Mouse (Mus musculus): ENCODE results near the gene Fgfr4. TPM values are rescaled to one million over a fixed set of nuclear protein-coding genes. Genes with fewer than 3 reads are reported as not detected.

Gene Fgfr4
- 16.4 and 19.8 TPM in 2 replicates for polyA plus RNA-seq (2015; fragmentation: Nextera tagmentation; extraction: Ambion mirVana)

GRCm38 (mm10) chr13:55152621-55153415 lies at the start of gene Fgfr4:
Gene Fgfr4, plus strand, starts transcription at chr13:55152640.
- Histone ChIP-seq H3K27ac (peak within 1 kb of the TSS; percentile 96), H3K9ac (peak within 1 kb of the TSS; percentile 55; the same call in 1 of the 2 replicates), H3K9me3 (replicated peaks) (no peaks in the 10 kb centered on the region), H3K4me2 (peak within 1 kb of the TSS; percentile 94), H3K4me1 (peaks cover 19% of the 10 kb centered on the region; the same call in 1 of the 2 replicates), H3K36me3 (peaks cover 10% of the 10 kb centered on the region; the same call in 1 of the 2 replicates), H3K4me3 (replicated peaks) (peak within 1 kb of the TSS; percentile 69), H3K27me3 (peaks cover 21% of the 10 kb centered on the region)
- 2% methylated on average over 68 of the region's 68 CpGs for WGBS
- peak; percentile 89 for ATAC-seq (replicated peaks; ENCODE audit: low FRiP score)

DNA sequence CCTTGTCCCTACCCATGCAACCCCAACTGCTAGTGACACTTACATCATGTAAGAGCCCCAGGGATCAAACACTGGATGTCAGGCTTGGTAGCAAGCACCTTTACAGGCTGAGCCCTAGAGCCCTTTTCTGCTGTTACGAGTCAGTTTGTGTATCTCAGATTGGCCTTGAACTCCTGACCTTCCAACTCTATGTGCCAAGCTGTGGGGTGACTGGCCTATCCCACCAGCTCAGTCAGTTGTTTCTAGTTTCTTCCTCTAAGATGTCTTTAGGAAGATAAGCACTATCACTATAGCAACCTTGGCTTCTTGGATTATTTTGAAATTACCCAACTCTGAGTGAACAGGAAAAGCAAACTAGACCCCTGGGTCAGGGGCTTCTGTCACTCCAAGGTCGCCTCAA lies 49.1 kb upstream of the Fgfr4 start:
- WGBS, result 76% methylated on average over 2 of the region's 2 CpGs
- Histone ChIP-seq H3K27ac (no peak overlapping the region), H3K4me2 (no peak overlapping the region), H3K4me3 (replicated peaks) (no peak overlapping the region), H3K36me3 (peaks cover 10% of the 10 kb centered on the region), H3K9me3 (replicated peaks) (no peaks in the 10 kb centered on the region), H3K27me3 (no peaks in the 10 kb centered on the region), H3K9ac (no peak overlapping the region), H3K4me1 (peaks cover 23% of the 10 kb centered on the region)
- no peak for ATAC-seq (replicated peaks; ENCODE audit: low FRiP score)

- H3K27ac ChIP-seq, result peak within 1 kb of the TSS; percentile 92
- peak within 1 kb of the TSS; percentile 79 for H3K9ac ChIP-seq
- H3K4me1 ChIP-seq, result peaks cover 15% of the 10 kb centered on the region
- peaks cover 19% of the 10 kb centered on the region for H3K36me3 ChIP-seq
- H3K4me2 ChIP-seq, result peak within 1 kb of the TSS; percentile 76
- H3K27me3 ChIP-seq, result no peaks in the 10 kb centered on the region
- ATAC-seq (replicated peaks; ENCODE audit: low FRiP score), result peak; percentile 95
- no peaks in the 10 kb centered on the region for H3K9me3 ChIP-seq (replicated peaks)
- peak within 1 kb of the TSS; percentile 91 for H3K4me3 ChIP-seq (replicated peaks)
- under 1% methylated on average over 66 of the region's 66 CpGs for WGBS
Observed at GRCm38 (mm10) chr13:55105045-55105952, 47.1 kb upstream of the Fgfr4 start, which contains the start of gene Zfp346. Gene Zfp346, plus strand, starts transcription at chr13:55105311.

DNA sequence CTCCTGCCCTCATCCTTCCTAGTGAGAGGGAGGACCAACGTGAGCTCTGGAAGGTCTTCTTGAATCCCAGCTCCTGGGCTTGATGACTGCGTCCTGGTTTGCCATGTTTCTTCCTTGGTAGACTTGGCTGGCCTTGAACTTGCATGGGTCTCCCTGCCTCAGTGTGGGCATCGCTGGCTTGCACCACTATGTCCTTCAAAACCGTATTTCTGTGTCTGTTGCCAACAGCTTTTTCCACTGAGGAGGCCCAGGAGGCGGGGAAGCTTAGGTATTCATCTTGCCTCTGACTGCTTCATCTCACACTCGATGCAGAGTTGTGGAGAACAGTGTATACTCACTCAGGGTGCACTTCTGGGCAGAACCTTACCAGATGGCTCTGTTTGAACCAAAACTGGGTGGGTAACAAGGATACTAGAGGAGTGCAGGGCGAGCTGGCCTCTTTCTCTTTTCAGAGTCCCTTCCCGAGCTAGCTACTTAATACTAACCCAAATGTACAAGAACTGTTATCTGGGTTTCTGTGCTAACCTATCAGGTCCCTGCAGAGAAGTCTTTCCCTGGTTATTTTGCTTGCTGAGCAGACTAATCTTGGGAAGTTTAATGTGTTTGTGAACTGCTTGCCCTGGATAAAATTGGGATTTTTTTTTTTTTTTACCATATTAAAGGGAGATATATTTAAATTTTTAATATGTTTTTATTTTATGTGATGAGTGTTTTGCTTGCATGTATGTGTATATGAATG lies 46.3 kb upstream of the Fgfr4 start:
- Histone ChIP-seq H3K9ac (peak overlapping the region; percentile 79), H3K4me2 (peak overlapping the region; percentile 76), H3K4me1 (peaks cover 13% of the 10 kb centered on the region), H3K9me3 (replicated peaks) (no peaks in the 10 kb centered on the region), H3K36me3 (peaks cover 19% of the 10 kb centered on the region), H3K4me3 (replicated peaks) (peak overlapping the region; percentile 91), H3K27ac (peak overlapping the region; percentile 92), H3K27me3 (no peaks in the 10 kb centered on the region)
- 18% methylated on average over 8 of the region's 8 CpGs for WGBS
- ATAC-seq (replicated peaks; ENCODE audit: low FRiP score), result no peak

GRCm38 (mm10) chr13:55107116-55107515 lies 45.3 kb upstream of the Fgfr4 start:
- peaks cover 13% of the 10 kb centered on the region for H3K4me1 ChIP-seq
- no peak overlapping the region for H3K9ac ChIP-seq
- ATAC-seq (replicated peaks; ENCODE audit: low FRiP score), result no peak
- no peak overlapping the region for H3K4me2 ChIP-seq
- no peak overlapping the region for H3K4me3 ChIP-seq (replicated peaks)
- no peaks in the 10 kb centered on the region for H3K9me3 ChIP-seq (replicated peaks)
- H3K36me3 ChIP-seq, result peaks cover 23% of the 10 kb centered on the region
- H3K27ac ChIP-seq, result no peak overlapping the region
- H3K27me3 ChIP-seq, result no peaks in the 10 kb centered on the region
- WGBS, result 91% methylated on average over 4 of the region's 4 CpGs

DNA sequence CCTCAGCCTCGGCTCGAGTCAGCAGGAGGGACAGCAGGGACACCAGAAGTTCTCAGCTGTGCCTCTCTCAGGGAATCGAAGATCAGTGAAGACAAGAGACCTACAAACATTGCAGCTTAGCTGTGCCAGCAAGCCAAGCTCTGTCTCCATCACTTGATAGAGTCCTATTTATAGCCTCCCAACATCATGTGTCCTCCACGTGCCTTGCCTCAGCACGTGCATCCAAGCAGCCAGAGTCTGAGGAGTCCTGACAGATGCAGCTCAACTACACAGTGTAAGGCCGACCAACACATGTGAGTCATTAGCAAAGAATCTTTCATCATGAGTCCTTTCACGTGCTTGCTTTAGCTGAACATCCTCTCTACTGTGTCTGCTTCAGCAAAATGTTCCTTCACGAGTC lies 44.7 kb upstream of the Fgfr4 start:
- Histone ChIP-seq H3K4me2 (no peak overlapping the region), H3K4me1 (peaks cover 13% of the 10 kb centered on the region), H3K36me3 (peaks cover 27% of the 10 kb centered on the region), H3K9me3 (replicated peaks) (no peaks in the 10 kb centered on the region), H3K9ac (no peak overlapping the region), H3K4me3 (replicated peaks) (no peak overlapping the region), H3K27me3 (no peaks in the 10 kb centered on the region), H3K27ac (no peak overlapping the region)
- WGBS, result 88% methylated on average over 8 of the region's 8 CpGs
- ATAC-seq (replicated peaks; ENCODE audit: low FRiP score), result no peak

- 84% methylated on average over 6 of the region's 6 CpGs for WGBS
- H3K36me3 ChIP-seq, result peaks cover 72% of the 10 kb centered on the region
- H3K27ac ChIP-seq, result no peak overlapping the region
- H3K4me3 ChIP-seq (replicated peaks), result no peak overlapping the region
- H3K4me2 ChIP-seq, result no peak overlapping the region
- H3K4me1 ChIP-seq, result no peaks in the 10 kb centered on the region
- no peak for ATAC-seq (replicated peaks; ENCODE audit: low FRiP score)
- H3K9ac ChIP-seq, result no peak overlapping the region
- H3K27me3 ChIP-seq, result no peaks in the 10 kb centered on the region
- H3K9me3 ChIP-seq (replicated peaks), result no peaks in the 10 kb centered on the region
Observed at GRCm38 (mm10) chr13:55114375-55114774, 38.1 kb upstream of the Fgfr4 start.

DNA sequence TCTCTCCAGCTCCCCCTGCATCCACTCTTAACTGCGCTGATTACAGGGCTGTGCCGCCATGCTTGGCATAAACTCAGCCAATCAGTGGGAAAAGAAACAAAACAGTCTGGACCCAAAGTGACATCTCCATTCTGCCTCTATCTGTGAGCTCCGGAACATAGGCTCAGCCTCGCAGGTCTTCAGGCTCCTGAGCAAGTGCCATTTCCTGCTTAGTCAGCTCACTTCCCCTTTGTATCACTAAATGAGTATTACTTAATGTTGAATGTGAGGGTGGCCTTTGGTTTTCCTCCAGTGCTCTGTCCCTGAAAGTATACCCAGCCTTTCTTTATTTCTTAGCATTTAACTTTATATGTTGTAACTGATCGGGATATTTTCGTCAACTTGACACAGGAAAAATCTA lies 27.5 kb upstream of the Fgfr4 start:
- ATAC-seq (replicated peaks; ENCODE audit: low FRiP score), result no peak
- H3K36me3 ChIP-seq, result peaks cover 78% of the 10 kb centered on the region
- H3K9ac ChIP-seq, result no peak overlapping the region
- no peaks in the 10 kb centered on the region for H3K27me3 ChIP-seq
- H3K4me1 ChIP-seq, result no peaks in the 10 kb centered on the region
- no peak overlapping the region for H3K4me3 ChIP-seq (replicated peaks)
- no peaks in the 10 kb centered on the region for H3K9me3 ChIP-seq (replicated peaks)
- H3K27ac ChIP-seq, result no peak overlapping the region
- 90% methylated on average over 6 of the region's 6 CpGs for WGBS
- H3K4me2 ChIP-seq, result no peak overlapping the region

DNA sequence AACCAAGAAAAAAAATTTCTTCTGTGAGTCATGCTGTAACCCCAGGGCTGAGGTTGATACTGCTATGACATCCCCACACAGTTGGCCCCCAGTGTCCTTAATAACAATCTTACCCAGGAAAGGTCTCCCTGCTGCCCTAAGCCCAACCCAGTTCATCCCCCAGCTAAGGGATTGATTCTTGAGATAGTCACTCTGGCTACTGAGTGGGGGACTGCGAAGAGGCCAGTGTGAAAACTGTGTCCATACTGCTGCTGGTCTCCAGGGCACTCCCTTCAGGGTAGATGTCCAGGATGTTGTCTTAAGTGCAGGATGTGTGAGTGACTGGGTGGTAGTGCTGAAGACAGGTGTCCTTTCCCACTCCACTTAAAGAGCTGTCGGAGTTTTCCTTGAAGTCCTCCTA lies 19.0 kb upstream of the Fgfr4 start, which contains the start of gene Gm17617:
Gm17617 (minus strand) TSS at position 101 of the 400 bp plus-strand sequence.
- Histone ChIP-seq H3K27ac (no peak within 1 kb of the TSS), H3K4me1 (peaks cover 6% of the 10 kb centered on the region; the same call in 1 of the 2 replicates), H3K4me2 (no peak within 1 kb of the TSS), H3K4me3 (replicated peaks) (no peak within 1 kb of the TSS), H3K27me3 (no peaks in the 10 kb centered on the region), H3K9ac (no peak within 1 kb of the TSS), H3K9me3 (replicated peaks) (no peaks in the 10 kb centered on the region), H3K36me3 (peaks cover 46% of the 10 kb centered on the region)
- 94% methylated on average over 2 of the region's 2 CpGs for WGBS
- no peak for ATAC-seq (replicated peaks; ENCODE audit: low FRiP score)

GRCm38 (mm10) chr13:55135382-55135781 lies 17.1 kb upstream of the Fgfr4 start:
- Histone ChIP-seq H3K4me3 (replicated peaks) (no peak overlapping the region), H3K4me2 (no peak overlapping the region), H3K9ac (no peak overlapping the region), H3K27ac (no peak overlapping the region), H3K27me3 (no peaks in the 10 kb centered on the region), H3K4me1 (peaks cover 6% of the 10 kb centered on the region; the same call in 1 of the 2 replicates), H3K9me3 (replicated peaks) (no peaks in the 10 kb centered on the region), H3K36me3 (peaks cover 29% of the 10 kb centered on the region)
- ATAC-seq (replicated peaks; ENCODE audit: low FRiP score), result no peak
- WGBS, result 7% methylated on average over 5 of the region's 5 CpGs

DNA sequence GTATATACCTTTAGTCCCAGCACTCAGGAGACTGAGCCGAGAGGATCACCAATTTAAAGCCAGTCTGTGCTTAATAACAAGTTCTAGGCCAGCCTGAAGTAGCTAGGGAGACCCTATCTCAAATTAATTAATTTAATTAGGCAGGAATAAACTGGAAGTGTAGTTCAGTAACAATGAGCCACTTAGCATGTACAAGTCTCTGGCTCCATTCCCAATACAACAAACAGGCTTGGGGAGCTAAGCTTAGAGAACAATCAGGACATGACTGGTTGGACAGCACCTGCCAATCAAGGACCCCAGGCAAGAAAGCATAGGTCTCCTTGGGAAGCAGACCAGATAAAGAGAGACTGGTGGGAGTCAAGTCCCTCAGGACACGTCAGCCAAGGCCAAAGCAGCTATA lies 12.2 kb upstream of the Fgfr4 start:
- no peak overlapping the region for H3K4me2 ChIP-seq
- H3K36me3 ChIP-seq, result no peaks in the 10 kb centered on the region
- no peak overlapping the region for H3K9ac ChIP-seq
- H3K9me3 ChIP-seq (replicated peaks), result no peaks in the 10 kb centered on the region
- no peak overlapping the region for H3K4me3 ChIP-seq (replicated peaks)
- ATAC-seq (replicated peaks; ENCODE audit: low FRiP score), result no peak
- WGBS, result 77% methylated on average over 2 of the region's 2 CpGs
- no peak overlapping the region for H3K27ac ChIP-seq
- no peaks in the 10 kb centered on the region for H3K27me3 ChIP-seq
- H3K4me1 ChIP-seq, result peaks cover 6% of the 10 kb centered on the region; the same call in 1 of the 2 replicates
